Mouse (Mus musculus) kidney, postnatal 0 days (tissue): Measurements from ENCODE around the gene Gnb1l. TPM values are rescaled to one million over a fixed set of nuclear protein-coding genes. Genes with fewer than 3 reads are reported as not detected.

ENCODE experiments used
- ATAC-seq: fragments of 200-750 bp; cut with Nextera tagmentation; replicated peaks from 2 replicates; pipeline ENCODE4 v1.8.0; 2017; ENCODE audit warnings: low read depth, moderate number of reproducible peaks, moderate TSS enrichment, moderate library complexity; ENCODE audit not compliant: low FRiP score
- DNase-seq: peaks from one replicate; pipeline ENCODE4 v3.0.0-alpha.2; 2016; ENCODE audit warnings: low spot score
- H3K27ac ChIP-seq: fragments of 300-500 bp; sonication (generic); 2 replicates; pipeline ENCODE4 v1.5.1; 2014; ENCODE audit warnings: mild to moderate bottlenecking
- H3K27me3 ChIP-seq: fragments of 300-500 bp; sonication (generic); 2 replicates; pipeline ENCODE4 v1.6.1; 2014; ENCODE audit warnings: low read length, mixed read lengths; ENCODE audit not compliant: insufficient read depth
- H3K36me3 ChIP-seq: fragments of 300-500 bp; sonication (generic); 2 replicates; pipeline ENCODE4 v1.6.1; 2014; ENCODE audit warnings: low read length, mixed read lengths; ENCODE audit not compliant: insufficient read depth
- H3K4me1 ChIP-seq: fragments of 300-500 bp; sonication (generic); replicated peaks from 2 replicates; pipeline ENCODE4 v1.6.1; 2014; ENCODE audit warnings: antibody characterized with exemption, low read length, mixed read lengths; ENCODE audit not compliant: insufficient read depth
- H3K4me2 ChIP-seq: fragments of 300-500 bp; sonication (generic); 2 replicates; pipeline ENCODE4 v1.6.1; 2014; ENCODE audit warnings: mild to moderate bottlenecking, low read length, moderate library complexity, mixed read lengths
- H3K4me3 ChIP-seq: fragments of 300-500 bp; sonication (generic); replicated peaks from 2 replicates; pipeline ENCODE4 v1.5.1; 2014; ENCODE audit warnings: low read depth, low read length
- H3K9ac ChIP-seq: fragments of 300-500 bp; sonication (generic); 2 replicates; pipeline ENCODE4 v1.6.1; 2014; ENCODE audit warnings: low read depth, low read length
- H3K9me3 ChIP-seq: fragments of 300-500 bp; sonication (generic); replicated peaks from 2 replicates; pipeline ENCODE4 v1.6.1; 2016; ENCODE audit warnings: low read length, inconsistent platforms, mixed read lengths
- CTCF ChIP-seq: IDR thresholded peaks from 2 replicates; pipeline ENCODE4 v1.5.1; 2016; ENCODE audit warnings: antibody characterized with exemption, low read depth, mild to moderate bottlenecking, moderate library complexity
- WGBS: fragments of 180-500 bp; shearing (Covaris S2); extraction: QIAGEN DNeasy Blood & Tissue Kit; methylation state at CpG from one replicate; pipeline ENCODE4 v1.1.7; 2014; 5-methylcytosine and 5-hydroxymethylcytosine counted together
- polyA plus RNA-seq: library from polyadenylated mRNA; unstranded; fragments of >200 nt; fragmentation: Nextera tagmentation; extraction: Ambion mirVana; gene quantifications from 2 replicates; pipeline ENCODE4 v1.2.1, GENCODE M21; 2015

Gene Gnb1l
- polyA plus RNA-seq, 1 experiment from 2014 or later: 12.9 TPM

DNA sequence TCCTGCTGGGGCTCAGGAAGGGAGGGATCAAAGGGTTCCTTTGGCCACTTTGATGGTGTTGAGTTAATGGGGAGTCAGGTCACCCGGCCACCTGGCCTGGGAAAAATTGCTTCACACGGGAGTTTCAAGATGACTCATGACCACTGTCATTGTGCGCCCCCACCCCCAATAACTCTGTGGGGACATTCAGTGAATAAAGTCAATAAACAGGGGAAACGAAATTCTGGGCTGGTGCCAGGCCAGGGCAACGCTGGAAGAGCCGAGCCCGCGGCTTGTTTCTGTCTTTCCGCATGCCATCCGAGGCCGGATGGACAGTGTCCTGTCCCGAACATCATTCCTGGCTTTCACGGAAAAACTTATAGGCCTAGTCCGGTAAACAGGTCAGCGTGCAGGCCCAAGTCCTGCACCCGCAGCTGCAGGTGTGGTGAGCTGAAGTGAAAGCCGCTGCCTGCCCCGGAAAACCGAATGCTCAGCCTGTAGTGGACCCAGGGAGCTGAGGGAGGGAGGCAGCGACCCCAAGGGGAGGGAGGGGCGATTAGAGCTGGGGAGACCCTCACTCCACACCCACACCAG, 82.6 kb downstream of the Gnb1l start:
- H3K27me3 ChIP-seq: peaks cover 66% of the 10 kb centered on the region
- H3K4me1 ChIP-seq: peaks cover 15% of the 10 kb centered on the region; the same call in 1 of the 2 replicates
- ATAC-seq (no peak), DNase-seq (no peak)
- no peak overlapping the region for H3K27ac ChIP-seq
- H3K4me2 ChIP-seq: peak overlapping the region; percentile 59
- H3K9me3 ChIP-seq: no peaks in the 10 kb centered on the region
- peak overlapping the region; percentile 27 for H3K4me3 ChIP-seq
- no peak for TF ChIP-seq CTCF
- no peaks in the 10 kb centered on the region for H3K36me3 ChIP-seq
- WGBS: 6% methylated on average over 21 of the region's 21 CpGs
- H3K9ac ChIP-seq: no peak overlapping the region

DNA sequence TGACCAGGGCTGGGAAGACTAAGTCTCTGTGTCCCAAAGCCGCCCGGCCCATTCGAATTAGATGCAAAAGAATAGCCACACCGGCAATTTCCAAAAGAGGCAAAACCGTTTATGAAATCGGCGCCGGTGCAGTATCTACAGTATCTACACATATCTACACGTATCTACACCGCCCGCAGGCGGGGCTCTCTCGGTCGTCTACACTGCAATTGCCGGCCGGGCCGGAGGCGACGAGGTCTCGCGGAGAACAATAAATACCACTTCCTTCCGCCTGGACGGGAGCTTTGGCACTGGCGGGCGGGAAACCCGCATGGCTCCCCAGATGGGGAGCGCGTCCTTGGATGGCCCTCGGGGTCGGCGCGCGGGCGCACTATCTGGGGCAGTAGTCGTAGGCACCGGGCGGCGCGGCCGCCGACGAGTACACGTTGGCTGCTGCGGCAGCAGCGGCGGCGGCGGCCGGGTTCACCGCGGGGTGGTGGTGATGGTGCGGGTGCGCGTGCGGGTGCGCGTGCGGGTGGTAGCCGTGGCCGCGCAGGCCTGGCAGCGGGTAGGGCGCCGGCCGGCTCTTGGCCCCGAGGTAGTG, 83.2 kb downstream of the Gnb1l start:
- Histone ChIP-seq H3K9ac (no peak overlapping the region), H3K4me3 (peak overlapping the region; percentile 27), H3K9me3 (no peaks in the 10 kb centered on the region), H3K4me1 (peaks cover 15% of the 10 kb centered on the region; the same call in 1 of the 2 replicates), H3K36me3 (no peaks in the 10 kb centered on the region), H3K27ac (no peak overlapping the region), H3K4me2 (peak overlapping the region; percentile 59), H3K27me3 (peaks cover 72% of the 10 kb centered on the region)
- WGBS: 1% methylated on average over 61 of the region's 66 CpGs
- TF ChIP-seq CTCF: no peak
- DNase-seq (no peak), ATAC-seq (no peak)

DNA sequence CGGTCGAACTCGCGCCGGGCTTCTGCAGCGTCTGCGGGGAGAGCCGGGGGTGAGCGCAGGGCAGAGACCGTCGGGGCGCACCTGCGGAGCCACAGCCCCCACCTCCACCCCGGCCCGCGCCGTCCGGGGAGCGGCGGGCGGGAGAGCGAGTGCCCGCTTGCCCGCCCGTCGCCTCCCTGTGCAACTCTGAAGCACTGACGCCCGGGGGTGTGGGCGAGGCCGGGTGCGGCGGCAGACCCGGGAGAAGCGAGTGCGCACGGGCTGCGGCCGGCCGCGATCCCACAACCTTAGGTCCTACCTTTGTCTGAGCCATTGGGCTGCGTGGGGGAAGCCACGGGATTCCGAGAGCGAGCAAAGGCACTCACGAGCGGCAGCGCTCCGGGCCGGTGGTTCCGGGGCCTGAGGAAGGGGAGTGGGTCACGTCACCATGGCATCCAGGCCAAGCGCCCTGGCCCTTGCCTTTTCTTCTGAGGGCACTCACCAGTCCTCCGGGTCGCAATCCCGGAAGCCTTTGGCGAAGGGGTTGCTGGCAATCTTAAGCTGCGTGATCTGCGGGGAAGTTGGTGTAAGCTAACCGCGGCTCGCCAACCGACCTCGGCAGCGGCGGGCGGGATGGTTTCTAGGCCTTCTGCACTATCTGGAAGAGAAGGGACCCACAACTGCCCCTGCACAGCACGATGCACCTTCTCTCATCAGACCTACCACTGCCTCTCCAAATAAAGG, 84.1 kb downstream of the Gnb1l start:
- DNase-seq: no peak
- H3K9me3 ChIP-seq: no peaks in the 10 kb centered on the region
- peak overlapping the region; percentile 27 for H3K4me3 ChIP-seq
- peaks cover 76% of the 10 kb centered on the region for H3K27me3 ChIP-seq
- H3K36me3 ChIP-seq: no peaks in the 10 kb centered on the region
- H3K4me1 ChIP-seq: peaks cover 17% of the 10 kb centered on the region; the same call in 1 of the 2 replicates
- H3K9ac ChIP-seq: no peak overlapping the region
- H3K27ac ChIP-seq: no peak overlapping the region
- WGBS: 4% methylated on average over 59 of the region's 67 CpGs
- TF ChIP-seq CTCF: no peak
- no peak; the same call in 1 of the 2 replicates for ATAC-seq
- peak overlapping the region; percentile 59 for H3K4me2 ChIP-seq

DNA sequence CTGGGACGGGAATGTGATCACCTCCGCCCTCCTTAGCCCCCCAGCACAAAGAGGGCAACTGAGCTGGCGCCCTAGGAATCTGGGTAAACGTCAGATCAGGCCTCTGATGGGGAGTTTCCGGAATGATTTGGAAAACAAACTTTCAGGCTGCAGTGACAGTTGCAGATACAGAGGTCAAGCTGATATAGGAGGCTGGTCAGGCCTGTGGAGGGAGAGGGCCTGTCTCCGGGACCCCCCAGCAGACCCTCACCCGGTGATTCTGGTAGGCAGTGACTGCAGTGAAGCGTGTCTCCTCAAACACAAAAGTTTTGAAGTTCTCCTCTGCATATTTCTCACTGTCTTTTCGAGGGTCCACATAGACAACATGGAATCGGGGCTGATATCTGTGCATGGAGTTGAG, 84.7 kb downstream of the Gnb1l start:
- Histone ChIP-seq H3K4me3 (no peak overlapping the region), H3K4me1 (peaks cover 20% of the 10 kb centered on the region; the same call in 1 of the 2 replicates), H3K9me3 (no peaks in the 10 kb centered on the region), H3K36me3 (no peaks in the 10 kb centered on the region), H3K9ac (no peak overlapping the region), H3K4me2 (no peak overlapping the region), H3K27me3 (peaks cover 80% of the 10 kb centered on the region), H3K27ac (no peak overlapping the region)
- WGBS: 39% methylated on average over 10 of the region's 10 CpGs
- TF ChIP-seq CTCF: no peak
- ATAC-seq (no peak), DNase-seq (no peak)

DNA sequence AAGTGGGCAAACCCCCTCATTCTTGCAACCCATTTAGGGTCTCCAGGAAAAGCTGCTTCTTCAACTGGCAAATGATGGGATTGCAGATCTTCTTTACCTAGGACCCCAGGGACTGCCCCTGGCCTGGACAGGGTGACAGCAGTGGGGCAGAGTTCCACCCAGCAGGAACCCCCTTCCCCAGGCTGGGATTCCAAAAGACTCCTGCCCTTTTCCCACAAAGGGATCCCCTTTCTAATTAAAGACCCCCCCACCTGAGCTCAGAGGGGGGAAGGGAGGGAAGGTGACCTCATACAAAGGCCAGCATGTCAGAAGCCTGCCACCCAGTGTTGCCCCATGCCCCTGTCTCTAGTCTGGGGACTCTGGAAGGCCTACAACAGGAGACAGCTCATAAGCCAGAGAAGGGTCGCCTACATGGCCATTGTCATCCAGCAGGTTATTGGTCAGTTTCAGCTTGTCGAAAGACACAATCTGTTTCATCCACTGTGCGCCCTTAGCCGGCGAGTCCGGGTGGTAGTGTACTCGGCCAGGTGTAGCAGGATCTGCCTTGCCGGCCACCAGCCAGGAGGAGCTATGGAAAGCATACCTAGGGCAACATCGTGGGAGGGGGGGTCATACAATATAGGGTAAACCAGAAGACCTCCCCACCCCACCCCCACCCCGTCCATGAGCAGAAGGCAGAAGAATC, 85.3 kb downstream of the Gnb1l start:
- no peak for TF ChIP-seq CTCF
- ATAC-seq (no peak), DNase-seq (no peak)
- WGBS: 44% methylated on average over 10 of the region's 10 CpGs
- no peak overlapping the region for H3K9ac ChIP-seq
- no peak overlapping the region for H3K27ac ChIP-seq
- no peak overlapping the region for H3K4me3 ChIP-seq
- H3K9me3 ChIP-seq: no peaks in the 10 kb centered on the region
- peaks cover 82% of the 10 kb centered on the region for H3K27me3 ChIP-seq
- no peaks in the 10 kb centered on the region for H3K36me3 ChIP-seq
- peaks cover 20% of the 10 kb centered on the region; the same call in 1 of the 2 replicates for H3K4me1 ChIP-seq
- no peak overlapping the region for H3K4me2 ChIP-seq

DNA sequence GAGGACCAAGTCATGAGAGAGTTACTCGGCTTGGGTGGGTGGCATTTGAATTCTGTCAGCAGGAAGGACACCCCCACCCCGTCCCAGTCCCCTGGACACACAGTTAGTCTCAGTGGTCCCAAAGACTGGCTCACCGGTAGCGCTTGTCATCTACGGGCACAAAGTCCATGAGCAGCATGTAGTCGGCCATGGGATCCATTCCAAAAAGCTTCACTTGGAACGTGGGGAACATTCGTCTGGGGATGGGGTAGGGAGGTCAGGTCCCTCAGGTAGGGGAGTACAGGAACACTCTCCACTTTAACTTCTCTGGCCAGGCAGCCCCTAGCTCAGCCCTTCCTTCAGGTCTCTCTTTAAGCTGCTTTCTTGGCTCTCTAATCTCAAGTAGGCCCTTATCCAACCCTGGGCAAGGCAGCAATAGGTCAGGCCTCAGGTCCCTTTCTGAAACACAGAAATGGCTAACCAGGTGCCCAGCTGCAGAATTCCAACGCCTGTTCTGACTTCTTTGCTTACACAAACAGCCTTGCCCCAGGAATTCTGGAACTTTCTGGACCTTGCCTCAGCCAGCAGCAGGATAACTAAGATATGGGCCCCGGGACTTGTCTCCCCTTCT, 86.5 kb downstream of the Gnb1l start:
- peaks cover 20% of the 10 kb centered on the region; the same call in 1 of the 2 replicates for H3K4me1 ChIP-seq
- ATAC-seq: no peak
- WGBS: 52% methylated on average over 10 of the region's 10 CpGs

More for the DNA sequence above, 86.5 kb downstream of the Gnb1l start:
- no peak overlapping the region for H3K27ac ChIP-seq
- no peak for DNase-seq
- peaks cover 94% of the 10 kb centered on the region for H3K27me3 ChIP-seq
- H3K9me3 ChIP-seq: no peaks in the 10 kb centered on the region
- no peak overlapping the region for H3K9ac ChIP-seq
- H3K36me3 ChIP-seq: no peaks in the 10 kb centered on the region
- H3K4me3 ChIP-seq: no peak overlapping the region
- no peak for TF ChIP-seq CTCF
- no peak overlapping the region for H3K4me2 ChIP-seq
